Mouse (Mus musculus): ENCODE results near the gene Adprh. TPM values are rescaled to one million over a fixed set of nuclear protein-coding genes. Genes with fewer than 3 reads are reported as not detected.

Gene Adprh
- polyA plus RNA-seq, 1 experiment from 2014 or later = 136 TPM

GRCm38 (mm10) chr16:38456812-38457567 lies 4.5 kb upstream of the Adprh start:
- Histone ChIP-seq H3K27me3 (ENCODE audit: control insufficient read depth, insufficient read depth, low read length) (no peaks in the 10 kb centered on the region), H3K9ac (no peak overlapping the region), H3K36me3 (replicated peaks; ENCODE audit: control insufficient read depth, insufficient read depth) (no peaks in the 10 kb centered on the region), H3K9me3 (ENCODE audit: control insufficient read depth, low read length) (no peaks in the 10 kb centered on the region), H3K4me1 (replicated peaks; ENCODE audit: control insufficient read depth, insufficient read depth, low read length) (no peaks in the 10 kb centered on the region), H3K4me3 (replicated peaks; ENCODE audit: low read length) (no peak overlapping the region), H3K27ac (no peak overlapping the region), H3K4me2 (replicated peaks) (no peak overlapping the region)
- no peak for DNase-seq (ENCODE audit: low spot score)
- WGBS = 62% methylated on average over 11 of the region's 11 CpGs
- ATAC-seq (ENCODE audit: low FRiP score) = no peak

GRCm38 (mm10) chr16:38455511-38456418 lies 3.3 kb upstream of the Adprh start, which contains the start of gene Cd80:
Gene Cd80, plus strand, starts transcription at chr16:38455561.
- no peaks in the 10 kb centered on the region for H3K9me3 ChIP-seq (ENCODE audit: control insufficient read depth, low read length)
- 67% methylated on average over 16 of the region's 17 CpGs for WGBS
- ATAC-seq (ENCODE audit: low FRiP score) = no peak

GRCm38 (mm10) chr16:38454533-38455254 lies 2.2 kb upstream of the Adprh start:
- WGBS = 85% methylated on average over 11 of the region's 11 CpGs
- Histone ChIP-seq H3K4me1 (replicated peaks; ENCODE audit: control insufficient read depth, insufficient read depth, low read length) (peaks cover 12% of the 10 kb centered on the region; the same call in 1 of the 2 replicates), H3K36me3 (replicated peaks; ENCODE audit: control insufficient read depth, insufficient read depth) (peaks cover 6% of the 10 kb centered on the region), H3K4me3 (replicated peaks; ENCODE audit: low read length) (no peak overlapping the region), H3K27ac (no peak overlapping the region), H3K9me3 (ENCODE audit: control insufficient read depth, low read length) (no peaks in the 10 kb centered on the region), H3K9ac (no peak overlapping the region), H3K4me2 (replicated peaks) (no peak overlapping the region), H3K27me3 (ENCODE audit: control insufficient read depth, insufficient read depth, low read length) (no peaks in the 10 kb centered on the region)
- DNase-seq (ENCODE audit: low spot score) (no peak), ATAC-seq (ENCODE audit: low FRiP score) (no peak)

More at GRCm38 (mm10) chr16:38455511-38456418, 3.3 kb upstream of the Adprh start, which contains the start of gene Cd80:
- Histone ChIP-seq H3K4me3 (replicated peaks; ENCODE audit: low read length) (no peak within 1 kb of the TSS), H3K4me2 (replicated peaks) (no peak within 1 kb of the TSS), H3K27me3 (ENCODE audit: control insufficient read depth, insufficient read depth, low read length) (no peaks in the 10 kb centered on the region), H3K9ac (no peak within 1 kb of the TSS), H3K27ac (no peak within 1 kb of the TSS), H3K36me3 (replicated peaks; ENCODE audit: control insufficient read depth, insufficient read depth) (no peaks in the 10 kb centered on the region), H3K4me1 (replicated peaks; ENCODE audit: control insufficient read depth, insufficient read depth, low read length) (peaks cover 10% of the 10 kb centered on the region; the same call in 1 of the 2 replicates)
- no peak for DNase-seq (ENCODE audit: low spot score)

GRCm38 (mm10) chr16:38453952-38454351 lies 1.4 kb upstream of the Adprh start:
- ATAC-seq (ENCODE audit: low FRiP score) = no peak
- no peak overlapping the region for H3K4me2 ChIP-seq (replicated peaks)
- WGBS = 94% methylated on average over 4 of the region's 4 CpGs

GRCm38 (mm10) chr16:38453203-38453553 lies 675 bp upstream of the Adprh start:
- 25% methylated on average over 3 of the region's 3 CpGs for WGBS
- peaks cover 22% of the 10 kb centered on the region for H3K36me3 ChIP-seq (replicated peaks; ENCODE audit: control insufficient read depth, insufficient read depth)
- ATAC-seq (ENCODE audit: low FRiP score) = no peak

More at GRCm38 (mm10) chr16:38453952-38454351, 1.4 kb upstream of the Adprh start:
- DNase-seq (ENCODE audit: low spot score) = no peak
- no peak overlapping the region for H3K27ac ChIP-seq
- peaks cover 12% of the 10 kb centered on the region; the same call in 1 of the 2 replicates for H3K4me1 ChIP-seq (replicated peaks; ENCODE audit: control insufficient read depth, insufficient read depth, low read length)
- H3K9ac ChIP-seq = no peak overlapping the region
- no peaks in the 10 kb centered on the region for H3K27me3 ChIP-seq (ENCODE audit: control insufficient read depth, insufficient read depth, low read length)
- peaks cover 14% of the 10 kb centered on the region for H3K36me3 ChIP-seq (replicated peaks; ENCODE audit: control insufficient read depth, insufficient read depth)
- H3K4me3 ChIP-seq (replicated peaks; ENCODE audit: low read length) = no peak overlapping the region
- no peaks in the 10 kb centered on the region for H3K9me3 ChIP-seq (ENCODE audit: control insufficient read depth, low read length)

GRCm38 (mm10) chr16:38451421-38452205 lies 890 bp downstream of the Adprh start:
- H3K4me1 ChIP-seq (replicated peaks; ENCODE audit: control insufficient read depth, insufficient read depth, low read length) = peaks cover 12% of the 10 kb centered on the region; the same call in 1 of the 2 replicates
- H3K4me3 ChIP-seq (replicated peaks; ENCODE audit: low read length) = peak overlapping the region; percentile 79
- no peaks in the 10 kb centered on the region for H3K27me3 ChIP-seq (ENCODE audit: control insufficient read depth, insufficient read depth, low read length)
- H3K9ac ChIP-seq = peak overlapping the region; percentile 88
- 46% methylated on average over 12 of the region's 12 CpGs for WGBS
- peak; percentile 21; the same call in 1 of the 2 replicates for ATAC-seq (ENCODE audit: low FRiP score)
- 0 out of 2 replicates have a peak overlapping the region, but pooled peaks have one; percentile 88 for H3K27ac ChIP-seq
- no peak for DNase-seq (ENCODE audit: low spot score)
- H3K4me2 ChIP-seq (replicated peaks) = peak overlapping the region; percentile 64
- no peaks in the 10 kb centered on the region for H3K9me3 ChIP-seq (ENCODE audit: control insufficient read depth, low read length)
- H3K36me3 ChIP-seq (replicated peaks; ENCODE audit: control insufficient read depth, insufficient read depth) = peaks cover 35% of the 10 kb centered on the region

More at GRCm38 (mm10) chr16:38453203-38453553, 675 bp upstream of the Adprh start:
- DNase-seq (ENCODE audit: low spot score) = no peak
- Histone ChIP-seq H3K27ac (peak overlapping the region; percentile 88), H3K9me3 (ENCODE audit: control insufficient read depth, low read length) (no peaks in the 10 kb centered on the region), H3K4me1 (replicated peaks; ENCODE audit: control insufficient read depth, insufficient read depth, low read length) (peaks cover 12% of the 10 kb centered on the region; the same call in 1 of the 2 replicates), H3K27me3 (ENCODE audit: control insufficient read depth, insufficient read depth, low read length) (no peaks in the 10 kb centered on the region), H3K9ac (peak overlapping the region; percentile 88), H3K4me3 (replicated peaks; ENCODE audit: low read length) (peak overlapping the region; percentile 79), H3K4me2 (replicated peaks) (peak overlapping the region; percentile 64)

GRCm38 (mm10) chr16:38450707-38451106 lies 1.8 kb downstream of the Adprh start:
- Histone ChIP-seq H3K9ac (no peak overlapping the region), H3K4me1 (replicated peaks; ENCODE audit: control insufficient read depth, insufficient read depth, low read length) (peaks cover 12% of the 10 kb centered on the region; the same call in 1 of the 2 replicates), H3K4me3 (replicated peaks; ENCODE audit: low read length) (no peak overlapping the region), H3K4me2 (replicated peaks) (no peak overlapping the region), H3K9me3 (ENCODE audit: control insufficient read depth, low read length) (no peaks in the 10 kb centered on the region), H3K27me3 (ENCODE audit: control insufficient read depth, insufficient read depth, low read length) (no peaks in the 10 kb centered on the region), H3K36me3 (replicated peaks; ENCODE audit: control insufficient read depth, insufficient read depth) (peaks cover 44% of the 10 kb centered on the region), H3K27ac (no peak overlapping the region)
- ATAC-seq (ENCODE audit: low FRiP score) (no peak), DNase-seq (ENCODE audit: low spot score) (no peak)
- WGBS = 91% methylated on average over 7 of the region's 7 CpGs

- Histone ChIP-seq H3K36me3 (replicated peaks; ENCODE audit: control insufficient read depth, insufficient read depth) (peaks cover 66% of the 10 kb centered on the region), H3K4me2 (replicated peaks) (no peak overlapping the region), H3K4me1 (replicated peaks; ENCODE audit: control insufficient read depth, insufficient read depth, low read length) (peaks cover 12% of the 10 kb centered on the region; the same call in 1 of the 2 replicates), H3K27me3 (ENCODE audit: control insufficient read depth, insufficient read depth, low read length) (no peaks in the 10 kb centered on the region), H3K9ac (no peak overlapping the region), H3K4me3 (replicated peaks; ENCODE audit: low read length) (no peak overlapping the region), H3K27ac (no peak overlapping the region), H3K9me3 (ENCODE audit: control insufficient read depth, low read length) (no peaks in the 10 kb centered on the region)
- DNase-seq (ENCODE audit: low spot score) = no peak
- 93% methylated on average over 12 of the region's 12 CpGs for WGBS
- ATAC-seq (ENCODE audit: low FRiP score) = no peak
Measured at GRCm38 (mm10) chr16:38448458-38448857, 4.0 kb downstream of the Adprh start.
